Mouse (Mus musculus) ES-E14 (cell line): ENCODE measurements around the gene Sypl.

Source experiments
- ZC3H11A ChIP-seq: IDR thresholded peaks from 2 replicates; pipeline ENCODE4 v1.6.1; 2012; ENCODE audit warnings: low read depth, mild to moderate bottlenecking, inconsistent platforms, low read length, borderline replicate concordance
- ZNF384 ChIP-seq: IDR thresholded peaks from 2 replicates; pipeline ENCODE4 v1.6.1; 2012; ENCODE audit warnings: low read depth, low read length, inconsistent platforms

DNA sequence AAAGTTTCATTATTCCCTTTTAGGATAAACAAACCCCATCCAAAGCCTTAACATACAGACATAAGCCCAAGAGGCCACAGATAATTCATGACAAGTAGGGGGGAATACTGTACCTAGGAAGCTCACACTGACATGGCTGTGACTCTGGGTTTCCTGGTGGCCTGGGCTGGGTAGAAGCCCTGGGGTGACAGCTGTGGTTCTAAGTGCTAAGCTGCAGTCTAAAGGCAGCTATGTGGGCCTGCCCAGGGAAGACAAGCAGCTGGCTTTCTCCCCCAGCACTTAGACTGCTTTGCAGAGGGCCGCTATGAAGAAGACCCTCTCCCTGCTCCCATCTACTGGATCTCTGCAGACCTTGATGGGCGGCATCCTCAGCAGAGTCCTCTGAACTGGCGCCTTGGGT, 25.5 kb upstream of the Sypl start:
- TF ChIP-seq ZNF384 (no peak), ZC3H11A (no peak)
